Comparison of ENCODE assay signal across 26 mouse cellular contexts in the genomic region with DNA sequence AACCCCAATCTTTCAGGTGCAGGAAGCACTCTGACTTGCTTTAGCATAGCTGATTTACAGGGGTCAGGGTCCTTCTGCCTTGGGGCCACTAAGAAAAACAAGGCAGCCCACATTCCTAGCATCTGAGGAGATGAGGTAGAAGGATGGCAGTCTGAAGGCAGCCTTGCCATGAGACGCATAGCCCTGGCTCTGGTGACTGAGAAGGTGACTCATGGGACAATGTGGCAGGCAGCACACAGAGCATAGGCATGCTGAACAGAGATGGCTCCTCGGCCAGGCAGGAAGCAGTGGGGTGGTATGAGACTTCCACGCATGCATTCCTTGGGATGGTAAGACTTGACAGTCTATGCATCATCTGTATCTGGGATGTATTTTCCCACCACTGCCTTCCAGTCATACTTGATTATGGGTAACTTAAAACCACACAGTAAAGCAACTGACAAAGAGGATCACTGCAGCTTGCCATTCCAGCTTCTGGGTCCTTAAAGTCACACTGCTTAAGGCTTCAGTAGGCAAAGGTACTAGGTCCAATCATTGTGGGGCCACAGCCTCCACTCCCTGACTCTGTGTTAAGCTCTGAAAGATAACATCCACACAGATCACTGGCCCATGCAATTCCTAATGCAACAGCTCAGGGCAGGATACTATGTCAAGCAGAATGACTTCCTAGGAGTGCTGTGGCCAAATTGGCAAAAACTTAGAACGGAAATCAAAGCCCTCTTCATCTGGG. TPM values are rescaled to one million over a fixed set of nuclear protein-coding genes. Genes with fewer than 3 reads are reported as not detected.
A peak's percentile ranks its signal among the peaks of the same experiment; 100 is the strongest.
DNase-seq lines count a peak whose midpoint lies in the region; ATAC-seq and TF ChIP-seq lines count a peak whose summit lies in the region.
"Had no signal": no experiment of that assay in that cellular context is flagged by ENCODE, and none has a peak within 500 bp of the region (broad histone marks: within the 10 kb centered on the region; RNA-seq: fewer than 3 reads in every experiment).

No protein-coding gene starts in this region.

- H3K9ac ChIP-seq in lung, postnatal 0 days (replicated peaks; ENCODE audit: low read depth) = no peak overlapping the region
- H3K9ac ChIP-seq: heart, embryonic 15.5 days; kidney, embryonic 15.5 days; liver, embryonic 12.5 days; liver, postnatal 0 days; midbrain, embryonic 15.5 days; neural tube, embryonic 15.5 days; stomach, embryonic 15.5 days had no signal

- no peak for TF ChIP-seq EP300 in lung, postnatal 0 days (IDR thresholded peaks at IDR 0.05)

- H3K9me3 ChIP-seq in lung, postnatal 0 days (ENCODE audit: low read length) = no peaks in the 10 kb centered on the region
- H3K9me3 ChIP-seq: G1E; heart, embryonic 10.5 days; heart, embryonic 15.5 days; kidney, embryonic 15.5 days; liver, embryonic 12.5 days; midbrain, embryonic 10.5 days; midbrain, embryonic 15.5 days; neural tube, embryonic 15.5 days; stomach, embryonic 15.5 days had no signal

- TF ChIP-seq CTCF in lung, postnatal 0 days (IDR thresholded peaks at IDR 0.05) = no peak

- no peak overlapping the region for H3K27ac ChIP-seq in lung, postnatal 0 days (ENCODE audit: low read length)
- H3K27ac ChIP-seq: heart, embryonic 10.5 days; heart, embryonic 15.5 days; kidney, embryonic 15.5 days; liver, embryonic 12.5 days; macrophage; midbrain, embryonic 10.5 days; midbrain, embryonic 15.5 days; neural tube, embryonic 15.5 days; stomach, embryonic 15.5 days had no signal

- peaks cover 15% of the 10 kb centered on the region; the same call in 1 of the 2 replicates for H3K36me3 ChIP-seq in lung, postnatal 0 days (ENCODE audit: insufficient read depth, low read length)

- WGBS in lung, postnatal 0 days = 78% methylated on average over 4 of the region's 4 CpGs

- no peak overlapping the region for H3K4me2 ChIP-seq in lung, postnatal 0 days (replicated peaks; ENCODE audit: low read depth, low read length)
- H3K4me2 ChIP-seq: heart, embryonic 15.5 days; kidney, embryonic 15.5 days; liver, embryonic 12.5 days; midbrain, embryonic 15.5 days; neural tube, embryonic 15.5 days; stomach, embryonic 15.5 days had no signal

- DNase-seq in lung, postnatal 0 days (ENCODE audit: low spot score) = no peak
- no peak for DNase-seq in lung, postnatal 36 days
- DNase-seq in Muller cell, postnatal 12 days (ENCODE audit: inconsistent ontology term) = peak; percentile 16
- peak; percentile 46 to 59 for DNase-seq in adrenal gland, postnatal 36 days
- no peak for DNase-seq in kidney, postnatal 4 days
- DNase-seq in heart, adult 8-10 months (ENCODE audit: low spot score) = no peak
- DNase-seq in cerebellum, adult 11 months = no peak
- DNase-seq: cerebellum, adult 11-12 months; cerebellum, adult 9-11 months; gastrocnemius, postnatal 14 days; kidney, adult 18-20 months; kidney, postnatal 36 days; liver, postnatal 0 days; right cerebral cortex, postnatal 25 days had no signal

- no peaks in the 10 kb centered on the region for H3K27me3 ChIP-seq in lung, postnatal 0 days (replicated peaks; ENCODE audit: insufficient read depth, low read length)
- H3K27me3 ChIP-seq: heart, embryonic 15.5 days; kidney, embryonic 15.5 days; liver, embryonic 12.5 days; midbrain, embryonic 15.5 days; neural tube, embryonic 15.5 days; stomach, embryonic 15.5 days had no signal

- 0 out of 2 replicates have a peak, but pooled peaks have one; percentile 6 for ATAC-seq in lung, postnatal 0 days
- ATAC-seq: forebrain, embryonic 14.5 days; liver, embryonic 12.5 days; liver, postnatal 0 days; midbrain, embryonic 15.5 days had no signal

- H3K4me3 ChIP-seq in lung, postnatal 0 days (ENCODE audit: low read depth, low read length) = no peak overlapping the region
- H3K4me3 ChIP-seq: erythroblast, embryonic 14.5 days; heart, embryonic 10.5 days; heart, embryonic 15.5 days; kidney, embryonic 15.5 days; liver, embryonic 12.5 days; midbrain, embryonic 10.5 days; midbrain, embryonic 15.5 days; neural tube, embryonic 15.5 days; stomach, embryonic 15.5 days had no signal

- H3K4me1 ChIP-seq in lung, postnatal 0 days (ENCODE audit: insufficient read depth, low read depth, low read length) = no peaks in the 10 kb centered on the region
- H3K4me1 ChIP-seq: heart, embryonic 15.5 days; midbrain, embryonic 10.5 days; midbrain, embryonic 15.5 days; neural tube, embryonic 15.5 days; stomach, embryonic 15.5 days had no signal

RNA-seq across cellular contexts. Expression of a gene that starts 9.5 kb away (rescaled TPM):
- 20.9 and 21.7 TPM in 2 replicates for polyA plus RNA-seq in lung, postnatal 0 days (2015; fragmentation: Nextera tagmentation; extraction: Ambion mirVana)
- total RNA-seq in adrenal gland, postnatal 36 days (2021) = 10 to 100 TPM; 29.6 to 29.8 TPM
- total RNA-seq in heart, adult 8-10 months (2022) = 10 to 100 TPM; 11.0 to 13.7 (median 12.6) TPM

Comparison
In these comparisons a context has a peak if more than half of its experiments do, and no peak if none do; other contexts are left out.
1. DNase-seq: peak in Muller cell, postnatal 12 days (single experiment) and adrenal gland, postnatal 36 days (2 of 2); none in lung, postnatal 0 days (single experiment), lung, postnatal 36 days (single experiment), kidney, postnatal 4 days (0 of 2), heart, adult 8-10 months (single experiment) and cerebellum, adult 11 months (single experiment).